Mouse (Mus musculus) neural tube, embryonic 11.5 days (tissue): ENCODE measurements at regions not wholly inside any gene's neighbourhood (a gene's known extent, or its start where the extent isn't known, plus 50 kb on each side); places are given as distances from the start of the nearest gene placed in this dataset.

Source experiments
- ATAC-seq: fragments of 200-750 bp; cut with Nextera tagmentation; 2 replicates; pipeline ENCODE4 v1.8.0; 2017; ENCODE audit warnings: moderate number of reproducible peaks, mild to moderate bottlenecking, moderate TSS enrichment, moderate library complexity; ENCODE audit not compliant: insufficient read depth, low FRiP score, low TSS enrichment
- DNase-seq: peaks from one replicate; pipeline ENCODE4 v3.0.0-alpha.2; 2015; ENCODE audit warnings: low spot score
- H3K27ac ChIP-seq: fragments of 300-500 bp; sonication (generic); 2 replicates; pipeline ENCODE4 v1.5.1; 2014; ENCODE audit warnings: low read depth, mild to moderate bottlenecking, low read length
- H3K27me3 ChIP-seq: fragments of 300-500 bp; sonication (generic); 2 replicates; pipeline ENCODE4 v1.6.1; 2014; ENCODE audit warnings: mild to moderate bottlenecking, low read length, mixed read lengths; ENCODE audit not compliant: control insufficient read depth, insufficient read depth
- H3K36me3 ChIP-seq: fragments of 300-500 bp; sonication (generic); 2 replicates; pipeline ENCODE4 v1.6.1; 2014; ENCODE audit warnings: mild to moderate bottlenecking, low read length, moderate library complexity, mixed read lengths; ENCODE audit not compliant: control insufficient read depth, insufficient read depth
- H3K4me1 ChIP-seq: fragments of 300-500 bp; sonication (generic); 2 replicates; pipeline ENCODE4 v1.6.1; 2014; ENCODE audit warnings: low read length, mixed read lengths; ENCODE audit not compliant: control insufficient read depth, insufficient read depth
- H3K4me2 ChIP-seq: fragments of 300-500 bp; sonication (generic); 2 replicates; pipeline ENCODE4 v1.6.1; 2014; ENCODE audit warnings: low read depth, mild to moderate bottlenecking, moderate library complexity
- H3K4me3 ChIP-seq: fragments of 300-500 bp; sonication (generic); 2 replicates; pipeline ENCODE4 v1.5.1; 2014; ENCODE audit warnings: low read depth, low read length
- H3K9ac ChIP-seq: fragments of 300-500 bp; sonication (generic); 2 replicates; pipeline ENCODE4 v1.6.1; 2014; ENCODE audit warnings: mild to moderate bottlenecking, low read length
- H3K9me3 ChIP-seq: fragments of 300-500 bp; sonication (generic); 2 replicates; pipeline ENCODE4 v1.6.1; 2016; ENCODE audit warnings: low read length; ENCODE audit not compliant: control insufficient read depth
- WGBS: fragments of 180-500 bp; shearing (Covaris S2); extraction: QIAGEN DNeasy Blood & Tissue Kit; methylation state at CpG from one replicate; pipeline ENCODE4 v1.1.7; 2014; 5-methylcytosine and 5-hydroxymethylcytosine counted together

- H3K36me3 ChIP-seq: no peaks in the 10 kb centered on the region
- H3K4me1 ChIP-seq: no peaks in the 10 kb centered on the region
- no peak overlapping the region for H3K27ac ChIP-seq
- 85% methylated on average over 9 of the region's 9 CpGs for WGBS
- ATAC-seq: no peak
- DNase-seq: no peak
- no peaks in the 10 kb centered on the region for H3K9me3 ChIP-seq
- H3K4me2 ChIP-seq: no peak overlapping the region
- no peaks in the 10 kb centered on the region for H3K27me3 ChIP-seq
- H3K4me3 ChIP-seq: no peak overlapping the region
- H3K9ac ChIP-seq: no peak overlapping the region
Measured at GRCm38 (mm10) chr13:43875895-43876294, 91.3 kb downstream of the Cd83 start.

- H3K36me3 ChIP-seq: no peaks in the 10 kb centered on the region
- 97% methylated on average over 3 of the region's 3 CpGs for WGBS
- no peak for ATAC-seq
- no peak overlapping the region for H3K27ac ChIP-seq
- no peak overlapping the region for H3K4me3 ChIP-seq
- H3K4me2 ChIP-seq: no peak overlapping the region
- H3K4me1 ChIP-seq: no peaks in the 10 kb centered on the region; the same call in 1 of the 2 replicates
- no peak overlapping the region for H3K9ac ChIP-seq
- no peaks in the 10 kb centered on the region for H3K9me3 ChIP-seq
- no peaks in the 10 kb centered on the region for H3K27me3 ChIP-seq
- no peak for DNase-seq
Measured at GRCm38 (mm10) chr13:43887284-43887683, 102.7 kb downstream of the Cd83 start.

- 62% methylated on average over 3 of the region's 3 CpGs for WGBS
- no peaks in the 10 kb centered on the region; the same call in 1 of the 2 replicates for H3K4me1 ChIP-seq
- no peak overlapping the region for H3K4me3 ChIP-seq
- no peak overlapping the region for H3K9ac ChIP-seq
- no peak overlapping the region for H3K4me2 ChIP-seq
- no peaks in the 10 kb centered on the region for H3K9me3 ChIP-seq
- no peak overlapping the region for H3K27ac ChIP-seq
- H3K27me3 ChIP-seq: no peaks in the 10 kb centered on the region
- DNase-seq (no peak), ATAC-seq (no peak)
- H3K36me3 ChIP-seq: no peaks in the 10 kb centered on the region
Measured at GRCm38 (mm10) chr13:43891928-43892327, 107.4 kb downstream of the Cd83 start.

GRCm38 (mm10) chr13:43895990-43896389, 111.4 kb downstream of the Cd83 start:
- no peaks in the 10 kb centered on the region; the same call in 1 of the 2 replicates for H3K4me1 ChIP-seq
- no peak overlapping the region for H3K4me2 ChIP-seq
- ATAC-seq (no peak), DNase-seq (no peak)
- no peaks in the 10 kb centered on the region for H3K27me3 ChIP-seq
- H3K4me3 ChIP-seq: no peak overlapping the region
- WGBS: 83% methylated on average over 11 of the region's 11 CpGs
- no peak overlapping the region for H3K9ac ChIP-seq
- no peaks in the 10 kb centered on the region for H3K9me3 ChIP-seq
- H3K27ac ChIP-seq: no peak overlapping the region
- H3K36me3 ChIP-seq: no peaks in the 10 kb centered on the region

GRCm38 (mm10) chr13:43897046-43897445, 112.5 kb downstream of the Cd83 start:
- Histone ChIP-seq H3K9me3 (no peaks in the 10 kb centered on the region), H3K4me2 (no peak overlapping the region), H3K4me1 (no peaks in the 10 kb centered on the region; the same call in 1 of the 2 replicates), H3K27ac (no peak overlapping the region), H3K9ac (no peak overlapping the region), H3K4me3 (no peak overlapping the region), H3K36me3 (no peaks in the 10 kb centered on the region), H3K27me3 (no peaks in the 10 kb centered on the region)
- 87% methylated on average over 8 of the region's 8 CpGs for WGBS
- DNase-seq: no peak
- no peak for ATAC-seq

GRCm38 (mm10) chr13:43898555-43899258, 114.1 kb downstream of the Cd83 start:
- Histone ChIP-seq H3K4me1 (no peaks in the 10 kb centered on the region), H3K4me2 (no peak overlapping the region), H3K9me3 (no peaks in the 10 kb centered on the region), H3K4me3 (no peak overlapping the region), H3K27me3 (no peaks in the 10 kb centered on the region), H3K9ac (no peak overlapping the region), H3K36me3 (no peaks in the 10 kb centered on the region), H3K27ac (no peak overlapping the region)
- WGBS: 76% methylated on average over 12 of the region's 12 CpGs
- DNase-seq (no peak), ATAC-seq (no peak)

- WGBS: 89% methylated on average over 2 of the region's 2 CpGs
- Histone ChIP-seq H3K9me3 (no peaks in the 10 kb centered on the region), H3K27me3 (no peaks in the 10 kb centered on the region)
Measured at GRCm38 (mm10) chr13:43900115-43900514, 115.5 kb downstream of the Cd83 start.

GRCm38 (mm10) chr13:43900758-43901157, 116.2 kb downstream of the Cd83 start:
- H3K27me3 ChIP-seq: no peaks in the 10 kb centered on the region
- DNase-seq (no peak), ATAC-seq (no peak)
- H3K27ac ChIP-seq: no peak overlapping the region
- H3K36me3 ChIP-seq: no peaks in the 10 kb centered on the region
- H3K9ac ChIP-seq: no peak overlapping the region
- H3K4me1 ChIP-seq: no peaks in the 10 kb centered on the region
- no peaks in the 10 kb centered on the region for H3K9me3 ChIP-seq
- WGBS: 72% methylated on average over 7 of the region's 7 CpGs
- no peak overlapping the region for H3K4me2 ChIP-seq
- no peak overlapping the region for H3K4me3 ChIP-seq

More at GRCm38 (mm10) chr13:43900115-43900514, 115.5 kb downstream of the Cd83 start:
- Histone ChIP-seq H3K27ac (no peak overlapping the region), H3K4me2 (no peak overlapping the region), H3K36me3 (no peaks in the 10 kb centered on the region), H3K9ac (no peak overlapping the region), H3K4me3 (no peak overlapping the region), H3K4me1 (no peaks in the 10 kb centered on the region)
- ATAC-seq (no peak), DNase-seq (no peak)

GRCm38 (mm10) chr13:43903391-43903790, 118.8 kb downstream of the Cd83 start:
- no peak for DNase-seq

More at GRCm38 (mm10) chr13:43903391-43903790, 118.8 kb downstream of the Cd83 start:
- Histone ChIP-seq H3K9ac (no peak overlapping the region), H3K4me2 (no peak overlapping the region), H3K4me1 (no peaks in the 10 kb centered on the region), H3K36me3 (no peaks in the 10 kb centered on the region), H3K4me3 (no peak overlapping the region), H3K27ac (no peak overlapping the region), H3K9me3 (no peaks in the 10 kb centered on the region), H3K27me3 (no peaks in the 10 kb centered on the region)
- ATAC-seq: no peak
